Mouse (Mus musculus) T-helper 17 cell (primary cell): ENCODE measurements around the gene Car6.

Source experiments
- in situ Hi-C, 2 experiments: fragments of 300-600 bp; cut with MboI, MseI; formaldehyde crosslinking; loops; 1 replicate in 1 of 2; 2 replicates in 1 of 2; pipeline ENCODE4 v1.15.1; 2025; ENCODE audit warnings: high pct_unique_total_duplicates in 2 of 2

Car6 gene

DNA sequence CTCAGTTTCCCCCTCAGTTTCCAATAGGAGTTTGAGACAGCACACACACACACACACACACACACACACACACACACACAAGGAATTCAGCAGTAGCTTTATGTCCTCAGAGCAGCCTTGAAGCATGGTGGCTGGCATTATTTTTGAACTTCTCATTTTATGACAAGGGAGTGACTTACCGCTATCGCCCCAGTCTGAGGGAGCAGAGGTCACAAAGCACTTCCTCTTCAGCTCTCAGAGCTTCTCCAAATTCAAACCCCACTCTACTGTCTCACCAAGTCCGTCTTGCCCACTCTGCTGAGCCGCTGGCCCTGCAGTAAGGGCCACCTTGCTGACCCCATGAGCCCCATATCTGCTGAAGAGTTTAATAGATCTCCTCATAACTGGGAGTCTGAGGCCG, 1.6 kb upstream of the Car6 start:
- in situ Hi-C loops, result no loop called here

DNA sequence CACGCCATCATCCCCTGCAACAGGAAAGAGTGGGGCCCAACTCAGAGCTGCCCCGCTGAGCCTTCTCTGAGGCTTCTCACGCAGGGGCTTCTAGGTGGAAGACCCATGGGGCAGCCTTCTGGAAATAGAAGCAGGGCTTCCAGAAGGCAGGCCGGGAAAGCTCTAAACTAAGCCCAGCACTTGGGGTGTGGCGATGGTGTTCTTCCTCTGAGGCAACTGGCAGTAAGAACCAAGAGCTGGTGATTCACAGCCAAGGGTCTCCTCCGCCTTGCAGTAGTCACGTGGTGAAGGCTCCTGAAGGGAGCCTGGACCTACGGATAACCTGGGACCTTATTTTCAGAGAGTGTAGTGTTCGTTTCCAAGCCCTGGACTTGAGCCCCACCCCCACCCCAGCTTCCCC, 2.9 kb downstream of the Car6 start:
- in situ Hi-C loops, result no loop called here

DNA sequence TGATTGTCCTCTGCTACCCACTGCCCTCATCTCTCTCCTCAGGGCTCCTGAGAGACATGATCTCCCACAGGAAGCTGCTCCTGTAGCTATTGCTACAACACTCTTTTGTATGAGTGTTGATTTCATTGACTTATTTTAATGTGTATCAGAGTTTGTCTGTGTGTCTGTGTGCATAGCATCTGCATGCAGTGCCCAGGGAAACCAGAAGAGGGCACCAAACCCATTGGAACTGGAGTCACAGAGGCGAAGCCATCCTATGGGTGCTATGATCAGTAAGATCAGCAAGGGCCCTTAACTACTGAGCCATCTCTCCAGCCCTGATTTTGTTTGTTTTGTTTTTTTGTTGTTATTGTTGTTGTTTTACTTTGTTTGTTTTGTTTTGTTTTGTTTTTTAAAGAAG, 7.2 kb downstream of the Car6 start:
- in situ Hi-C loops, result no loop called here

DNA sequence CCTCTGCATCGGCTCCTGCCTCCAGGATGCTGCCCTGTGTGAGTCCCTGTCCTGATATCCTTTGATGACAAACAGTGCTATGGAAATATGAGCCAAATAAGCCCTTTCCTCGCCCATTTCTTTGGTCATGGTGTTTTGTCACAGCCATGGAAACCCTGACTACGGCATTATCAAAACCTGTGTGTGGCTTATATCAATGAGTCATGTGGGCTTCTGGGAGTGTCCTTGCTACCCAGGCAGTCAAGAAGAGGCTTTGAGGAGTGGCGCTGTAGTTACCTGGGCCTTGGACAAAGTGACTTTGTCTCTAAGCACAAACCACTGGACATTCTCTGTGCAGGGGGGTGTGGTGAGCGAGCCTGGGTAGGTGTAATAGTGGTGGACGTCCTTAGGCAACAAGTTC, 8.9 kb downstream of the Car6 start:
- in situ Hi-C loops, result no loop called here

DNA sequence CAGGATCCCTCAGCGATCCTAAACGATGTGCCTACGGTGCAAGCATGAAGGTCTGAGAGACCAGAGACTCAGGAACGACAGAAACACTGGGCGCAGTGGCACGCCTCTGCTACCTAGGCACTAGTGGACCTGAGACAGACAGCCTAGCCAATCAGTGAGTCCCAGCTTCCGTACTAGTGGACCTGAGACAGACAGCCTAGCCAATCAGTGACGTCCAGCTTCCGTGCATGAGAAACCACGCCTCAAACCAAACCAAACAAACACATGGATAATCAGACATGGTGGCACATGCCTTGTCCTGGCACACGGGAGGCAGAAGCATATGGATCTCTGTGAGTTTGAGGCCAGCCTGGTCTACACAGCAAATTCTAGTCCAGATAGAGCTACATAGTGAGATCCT, 12.9 kb downstream of the Car6 start:
- in situ Hi-C loops, result no loop called here

DNA sequence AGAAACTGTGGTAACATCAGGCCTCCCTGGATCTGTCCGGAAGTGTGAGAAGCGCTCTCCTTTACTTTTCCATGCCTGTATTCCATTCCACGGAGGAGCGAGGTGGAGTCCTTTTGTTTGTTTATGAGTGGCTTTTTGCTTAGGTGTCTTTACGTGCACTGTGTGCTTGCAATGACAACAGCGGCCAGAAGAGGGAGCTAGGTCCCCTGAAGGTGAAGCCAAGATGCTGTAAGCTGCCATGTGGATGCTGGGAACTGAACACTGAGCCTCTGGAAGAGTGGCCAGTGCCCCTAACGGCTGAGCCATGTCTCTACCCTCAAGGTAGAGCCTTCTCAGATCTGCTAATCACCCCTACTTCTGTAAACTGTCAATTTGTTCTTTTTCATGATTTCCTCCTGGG, 19.8 kb downstream of the Car6 start:
- in situ Hi-C loops, result no loop called here

DNA sequence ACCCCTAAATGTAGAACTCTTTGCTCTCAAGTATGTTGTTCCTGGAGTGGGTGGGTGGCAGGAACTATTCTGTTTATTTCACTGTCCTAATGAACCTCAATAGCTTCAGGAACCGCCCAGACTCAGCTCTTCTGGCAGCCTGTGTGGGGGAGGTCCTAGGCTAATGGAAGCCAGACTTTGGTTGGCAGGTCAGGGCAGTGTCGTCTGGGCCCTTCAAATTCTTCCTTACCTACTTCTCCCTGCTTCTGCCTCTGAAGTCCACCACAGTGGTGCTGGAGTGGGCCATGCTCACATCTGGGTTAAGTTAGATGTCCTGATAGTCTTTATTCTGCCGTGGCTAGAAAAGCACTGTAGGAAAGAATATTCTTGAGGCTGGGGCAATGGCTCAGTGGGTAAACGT, 23.0 kb downstream of the Car6 start:
- in situ Hi-C loops, result no loop called here

DNA sequence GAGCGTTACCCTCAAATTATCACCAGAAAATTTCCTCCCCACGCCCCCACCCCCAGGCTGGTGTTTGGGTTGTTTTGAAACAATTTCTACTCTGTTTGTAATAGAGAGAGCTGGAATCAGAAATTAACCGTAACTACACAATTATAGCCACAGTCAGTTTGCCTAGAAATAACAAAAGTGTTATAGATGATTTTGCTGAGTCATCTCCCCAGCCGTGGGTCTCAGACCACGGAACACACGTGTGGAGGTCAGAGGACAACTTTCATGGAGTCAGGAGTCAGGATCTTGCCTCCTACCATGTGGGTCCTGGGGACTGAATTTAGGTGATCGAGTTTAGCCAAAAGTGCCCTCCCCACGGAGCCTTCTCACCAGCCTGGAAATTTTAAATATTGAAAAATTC, 24.0 kb downstream of the Car6 start:
- in situ Hi-C loops, result no loop called here

DNA sequence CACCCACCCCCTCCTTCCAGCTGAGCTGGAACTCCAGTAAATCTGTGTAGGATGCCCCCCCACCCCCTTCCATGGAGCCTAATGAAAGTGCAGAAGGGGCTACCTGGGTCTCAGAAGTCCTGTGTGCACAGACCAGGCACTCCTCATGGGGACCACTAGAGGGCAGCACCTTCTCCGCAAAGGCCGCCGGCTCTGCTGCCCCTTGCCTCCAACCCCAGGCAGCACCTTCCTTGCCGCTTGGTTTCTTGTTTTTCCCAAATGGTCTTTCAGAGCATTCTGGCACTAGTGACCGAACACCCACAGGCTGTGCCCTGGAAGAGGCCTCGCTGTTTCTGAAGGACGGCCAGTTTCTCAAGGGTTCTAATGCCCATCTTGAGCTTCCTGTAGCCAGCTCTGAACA, 24.6 kb downstream of the Car6 start:
- in situ Hi-C loops, result no loop called here

DNA sequence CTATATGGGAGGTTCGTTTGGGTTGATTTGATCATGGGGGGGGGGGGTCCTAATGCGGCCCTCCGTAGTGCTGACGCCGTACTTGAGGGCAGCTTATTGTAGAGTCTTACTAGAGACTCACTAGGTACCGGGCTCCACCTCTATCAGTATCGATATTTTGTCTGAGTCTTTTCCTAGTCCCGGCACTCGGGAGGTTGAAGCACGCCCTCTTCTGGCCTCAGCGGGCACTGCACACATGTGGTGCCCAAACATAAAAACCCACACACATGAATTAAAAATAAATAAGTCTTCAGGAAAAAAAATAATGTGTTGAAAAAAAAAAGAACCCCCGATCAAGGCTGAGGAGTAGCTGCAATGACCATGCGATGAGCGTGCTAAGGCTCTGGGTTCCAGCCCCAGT, 27.1 kb downstream of the Car6 start:
- in situ Hi-C loops, result no loop called here

DNA sequence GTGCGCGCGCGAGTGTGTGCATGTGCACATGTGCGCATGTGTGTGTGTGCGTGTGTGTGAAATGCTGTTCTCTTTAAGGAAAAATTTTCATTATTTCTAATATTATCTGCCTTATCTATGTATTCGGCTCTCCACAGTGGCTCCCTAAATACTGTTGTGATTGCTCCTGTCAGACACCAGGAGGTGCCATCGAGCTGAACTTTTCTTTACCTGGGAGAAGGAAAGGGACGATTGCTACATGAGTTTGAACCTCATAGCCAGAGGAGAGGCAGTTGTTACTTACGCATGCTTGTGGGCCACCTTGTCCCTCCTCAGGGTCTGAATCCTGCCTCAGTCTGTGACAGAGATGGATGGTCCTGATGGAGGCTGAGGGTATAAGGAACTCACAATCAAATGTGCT, 27.9 kb downstream of the Car6 start:
- in situ Hi-C loops, result no loop called here

DNA sequence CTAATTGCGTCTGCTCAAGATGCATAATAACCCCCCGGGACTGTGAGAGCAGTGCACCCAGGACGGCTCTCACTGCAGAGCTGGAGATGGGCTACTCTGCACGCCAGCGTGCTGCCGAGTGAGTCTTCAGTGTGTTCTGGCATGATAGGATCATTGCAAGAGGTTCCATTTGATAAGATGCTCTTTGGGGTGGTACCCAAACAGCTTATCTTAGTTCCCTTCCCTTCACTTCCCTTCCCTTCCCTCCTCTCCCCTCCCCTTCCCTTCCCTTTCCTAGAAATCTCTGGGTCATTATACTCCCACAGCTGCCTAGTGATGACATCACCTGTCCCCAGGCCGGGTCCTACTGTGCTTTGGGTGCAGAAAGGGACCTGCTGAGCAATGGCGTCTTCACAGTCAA, 29.0 kb downstream of the Car6 start:
- in situ Hi-C loops, result no loop called here

DNA sequence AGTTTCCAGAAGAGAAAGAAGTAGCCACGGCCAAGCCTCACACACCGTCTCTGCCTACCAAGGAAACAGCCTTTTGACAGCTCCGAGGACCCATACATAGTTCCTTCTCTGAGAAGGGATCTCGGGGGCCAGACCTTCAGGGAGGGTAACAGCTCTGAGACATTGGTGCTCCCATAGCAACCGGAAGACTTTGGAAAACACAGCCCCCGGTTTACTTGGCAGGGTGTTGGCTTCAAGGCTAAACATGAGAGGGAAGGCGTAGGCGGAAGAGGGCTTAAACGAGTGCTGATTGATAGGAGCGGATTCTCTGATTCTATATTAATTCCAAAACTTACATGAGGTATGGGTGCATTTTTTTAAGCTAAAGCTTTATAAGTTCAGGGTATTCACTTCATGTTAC, 32.7 kb downstream of the Car6 start:
- in situ Hi-C loops, result no loop called here

DNA sequence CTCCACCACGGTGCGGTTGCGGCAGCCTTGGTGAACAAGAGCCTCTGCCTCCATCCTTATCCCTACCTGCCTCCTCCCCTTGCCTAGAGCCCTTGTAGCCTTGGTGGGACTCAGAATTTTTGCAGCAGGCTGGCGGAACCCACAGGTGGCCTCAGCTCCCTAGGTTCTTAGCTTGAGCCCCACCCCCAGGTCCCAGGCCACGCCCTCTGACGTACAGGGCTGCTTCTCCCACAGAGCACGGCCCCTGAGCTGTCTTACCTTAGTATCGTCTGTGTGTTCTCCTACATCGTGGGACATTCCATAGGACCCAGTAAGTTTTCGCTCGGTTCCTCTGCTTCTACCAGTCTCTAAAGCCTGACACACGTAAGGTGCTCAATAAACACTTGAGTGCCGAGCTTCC, 36.3 kb downstream of the Car6 start:
- in situ Hi-C loops, result loop anchor here in 1 of 2 experiments (5.0 kb wide), 1 partner anchor 1912 kb away; no protein-coding TSS in a partner anchor

DNA sequence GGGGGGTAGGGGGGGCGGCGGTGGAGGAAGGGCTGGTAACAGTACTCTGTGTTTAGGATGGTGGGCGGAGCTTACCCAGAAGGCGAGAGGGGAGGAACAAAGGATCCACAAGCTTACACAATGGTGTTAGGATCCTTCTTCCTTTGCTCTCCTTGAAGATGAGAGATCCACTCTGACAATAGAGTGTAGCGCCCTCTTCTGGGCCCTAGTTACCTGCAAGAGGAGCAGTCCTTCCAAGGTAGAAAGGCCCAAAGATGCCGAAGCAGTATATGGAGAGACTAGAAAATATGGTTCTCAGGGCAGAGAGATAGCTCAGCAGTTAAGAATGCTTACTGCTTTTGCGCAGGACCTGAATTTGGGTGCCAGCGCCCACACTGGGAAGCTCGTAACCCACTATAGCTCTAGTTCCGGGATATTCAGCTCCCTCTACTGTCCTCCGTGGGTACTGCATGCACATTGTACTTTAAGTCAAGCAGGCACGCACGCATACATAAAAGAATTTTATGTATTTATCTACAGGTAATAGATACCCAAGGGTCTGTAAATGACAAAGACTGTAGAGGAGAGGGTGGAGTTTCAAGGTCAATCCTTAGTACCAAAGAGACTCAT, 38.5 kb downstream of the Car6 start:
- in situ Hi-C loops, result loop anchor here in 1 of 2 experiments (5.0 kb wide), 1 partner anchor 1915 kb away; no protein-coding TSS in a partner anchor

DNA sequence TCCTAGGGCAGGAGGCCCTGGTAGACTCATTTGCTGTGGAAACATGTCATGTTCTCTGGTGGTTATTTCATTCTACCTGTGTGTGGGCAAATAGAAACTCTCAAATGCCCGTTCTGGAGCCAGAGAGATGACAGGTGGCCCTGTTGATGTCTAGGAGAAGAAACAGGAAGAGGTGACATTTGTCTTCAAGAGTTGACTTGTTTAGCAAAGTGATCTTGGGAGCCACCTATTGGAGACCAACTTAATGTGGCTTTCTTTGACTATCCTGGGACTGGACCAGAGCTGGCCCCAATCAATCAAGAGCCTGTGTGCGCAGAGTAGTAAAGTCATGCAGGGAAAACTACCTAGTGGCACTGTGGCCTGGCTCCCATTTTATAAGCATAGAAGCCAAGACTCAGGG, 41.7 kb downstream of the Car6 start:
- in situ Hi-C loops, result no loop called here

DNA sequence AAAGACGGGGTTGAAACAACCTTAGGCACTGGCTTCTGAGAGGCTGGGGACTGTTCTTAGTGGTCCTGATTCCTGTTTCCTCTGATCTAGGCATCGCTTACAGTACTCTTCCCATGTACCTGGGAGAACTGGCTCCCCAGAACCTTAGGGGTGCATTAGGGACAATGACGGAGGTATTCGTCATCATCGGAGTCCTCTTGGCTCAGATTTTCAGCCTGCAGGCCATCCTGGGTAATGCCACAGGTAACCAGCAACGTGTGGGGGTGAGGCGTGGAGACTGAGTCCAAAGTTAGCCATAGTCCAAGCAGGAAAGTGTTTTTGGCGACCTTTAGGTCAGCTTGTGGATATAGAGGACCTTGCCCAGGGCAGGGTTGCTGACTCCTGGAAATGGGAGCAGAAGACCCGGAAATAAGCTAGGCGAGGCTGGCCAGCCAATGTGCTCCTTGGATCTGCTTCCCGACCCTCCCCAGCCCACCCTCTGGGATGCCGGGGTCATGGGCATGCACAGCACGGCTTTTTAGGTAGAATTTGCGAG, 43.7 kb downstream of the Car6 start:
- in situ Hi-C loops, result no loop called here

DNA sequence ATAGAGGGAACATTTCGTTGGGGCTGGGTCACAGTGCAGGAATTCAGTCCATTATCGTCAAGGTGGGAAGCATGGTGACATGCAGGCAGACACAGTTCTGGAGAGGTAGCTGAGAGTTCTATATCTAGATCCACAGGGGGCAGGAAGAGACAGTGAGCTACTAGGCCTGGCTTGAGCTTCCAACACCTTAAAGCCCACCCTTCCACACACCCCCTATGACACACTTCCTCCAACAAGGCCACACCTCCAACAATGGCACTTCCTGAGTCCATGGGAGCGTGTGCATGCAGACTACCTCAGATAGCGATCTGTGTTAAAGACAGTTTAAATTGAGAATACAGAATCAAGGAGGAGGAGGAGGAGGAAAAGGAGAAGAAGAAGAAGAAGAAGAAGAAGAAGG, 45.4 kb downstream of the Car6 start:
- in situ Hi-C loops, result no loop called here

DNA sequence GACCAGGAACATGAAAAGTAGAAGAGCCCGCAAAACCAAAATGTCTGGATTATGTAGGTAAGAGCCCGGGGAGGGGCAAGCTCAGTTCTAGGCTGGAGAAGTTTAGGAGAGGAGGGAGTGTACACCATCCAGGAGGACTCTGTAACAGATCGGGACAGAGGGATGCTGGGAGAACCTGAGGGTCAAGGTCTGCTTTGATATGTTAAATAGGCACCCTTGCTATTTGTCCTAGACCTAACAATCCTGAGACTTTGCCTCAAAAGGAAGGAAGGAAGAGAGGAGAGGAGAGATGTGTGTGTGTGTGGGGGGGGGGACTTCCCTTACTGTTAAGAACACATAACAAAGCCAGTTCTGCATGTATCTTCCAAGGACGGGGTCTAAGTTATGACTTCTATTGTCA, 45.8 kb downstream of the Car6 start:
- in situ Hi-C loops, result no loop called here

DNA sequence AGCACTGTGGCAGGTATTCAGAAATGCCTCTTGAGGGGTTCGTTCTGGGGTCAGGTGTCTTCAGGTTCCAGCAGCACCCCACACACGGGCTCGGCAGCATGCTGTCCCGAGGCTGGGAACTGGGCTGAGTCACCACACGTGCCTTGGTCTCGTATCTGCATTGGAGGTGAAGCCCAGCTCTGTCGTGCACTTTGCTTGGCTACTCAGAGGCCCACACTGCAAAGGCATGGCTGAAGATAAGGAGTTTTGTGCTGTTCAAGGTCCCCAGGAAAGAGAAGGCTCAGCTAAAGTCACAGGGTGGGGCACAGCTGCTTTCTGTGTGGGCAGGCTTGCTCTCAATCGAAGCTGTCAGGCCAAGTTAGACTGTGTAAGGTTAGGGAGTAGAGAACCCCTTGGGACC, 48.6 kb downstream of the Car6 start:
- in situ Hi-C loops, result no loop called here

DNA sequence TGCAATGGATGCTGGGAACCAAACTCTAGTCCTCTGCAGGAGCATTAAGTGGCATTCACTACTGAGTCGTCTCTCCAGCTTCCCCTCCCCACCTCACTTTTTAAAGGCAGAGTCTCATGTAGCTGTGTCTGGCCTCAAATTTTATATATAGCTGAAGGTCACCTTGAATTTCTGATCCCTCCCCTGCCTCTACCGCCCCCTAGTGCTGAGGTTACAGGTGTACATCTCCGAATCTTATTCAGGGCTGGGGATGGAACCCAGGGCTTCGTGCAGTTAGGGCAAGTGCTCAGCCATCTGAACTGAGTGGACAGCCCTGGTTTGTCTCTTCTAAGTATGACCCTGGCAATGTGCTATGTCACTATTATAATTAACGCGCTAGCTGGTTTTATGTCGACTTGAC, 50.1 kb downstream of the Car6 start:
- in situ Hi-C loops, result no loop called here

DNA sequence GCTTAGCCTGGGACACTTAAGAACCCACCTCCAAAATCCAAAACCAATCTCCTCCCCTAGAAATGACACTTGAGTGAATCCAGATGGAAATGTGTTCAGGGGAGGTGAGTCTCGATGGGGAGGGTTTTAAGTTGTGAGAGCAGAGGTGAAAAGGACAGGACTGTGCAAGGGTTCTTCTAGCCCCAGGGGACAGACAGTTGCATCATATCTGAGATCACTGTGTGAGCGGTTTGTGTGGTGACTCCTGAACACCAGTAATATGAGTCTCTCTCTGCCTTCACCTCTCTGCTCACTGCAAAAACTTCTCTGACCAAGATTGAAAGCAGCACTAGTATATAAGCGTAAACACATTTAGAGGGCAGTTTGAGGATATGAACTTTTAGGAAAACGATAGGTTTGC, 54.8 kb downstream of the Car6 start:
- in situ Hi-C loops, result no loop called here

DNA sequence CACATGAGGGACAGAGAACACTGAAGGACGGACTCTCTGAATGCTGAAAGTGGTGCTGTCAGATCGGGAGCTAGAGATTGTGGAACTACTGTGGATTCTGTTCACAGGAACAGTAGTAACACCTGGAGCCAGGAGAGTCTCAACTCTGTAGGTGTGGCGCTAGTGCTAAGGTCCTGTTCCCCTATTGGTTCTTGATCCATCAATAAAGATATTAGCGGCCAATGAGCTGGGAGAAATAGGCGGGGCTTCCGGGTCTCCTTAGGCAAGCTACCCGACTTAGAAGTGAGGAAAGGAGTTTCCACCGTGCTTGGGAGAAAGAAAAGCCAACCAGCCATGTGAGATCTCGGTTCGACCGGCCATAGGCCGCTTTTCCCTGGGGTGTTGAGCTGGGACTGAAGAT, 56.9 kb downstream of the Car6 start:
- in situ Hi-C loops, result no loop called here

DNA sequence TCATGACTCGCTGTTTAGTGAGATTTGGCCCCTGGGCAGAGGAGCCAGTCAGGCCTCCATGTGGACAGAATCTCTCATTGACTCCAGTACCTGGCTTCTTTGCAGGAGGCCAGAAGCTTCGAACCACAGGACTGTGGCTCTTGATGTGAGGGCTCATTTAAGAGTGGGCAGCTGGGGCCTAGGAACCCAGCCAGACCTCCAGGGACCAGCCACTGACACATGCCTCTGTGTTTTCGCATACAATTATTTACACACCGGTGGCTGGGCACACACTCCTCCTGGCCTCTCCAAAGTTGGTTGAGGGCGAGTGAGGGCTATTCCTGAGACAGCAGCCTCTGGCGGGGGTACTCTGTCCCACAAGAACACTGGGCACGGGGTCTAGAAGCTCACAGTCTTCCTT, 60.8 kb downstream of the Car6 start:
- in situ Hi-C loops, result no loop called here
